Mouse (Mus musculus) midbrain, embryonic 14.5 days (tissue): Measurements from ENCODE around the gene Zfp91. TPM values are rescaled to one million over a fixed set of nuclear protein-coding genes. Genes with fewer than 3 reads are reported as not detected.

Experiments used
- ATAC-seq: fragments of 200-750 bp; cut with Nextera tagmentation; 2 replicates; pipeline ENCODE4 v1.8.0; 2017; ENCODE audit warnings: moderate number of reproducible peaks, moderate library complexity; ENCODE audit not compliant: low FRiP score, low TSS enrichment
- DNase-seq: peaks from one replicate; pipeline ENCODE4 v3.0.0-alpha.2; 2015
- H3K27ac ChIP-seq: fragments of 300-500 bp; sonication (generic); replicated peaks from 2 replicates; pipeline ENCODE4 v1.5.1; 2014; ENCODE audit warnings: mild to moderate bottlenecking, low read depth, low read length, moderate library complexity
- H3K27me3 ChIP-seq: fragments of 300-500 bp; sonication (generic); 2 replicates; pipeline ENCODE4 v1.6.1; 2014; ENCODE audit warnings: low read length, control low read depth, mixed read lengths; ENCODE audit not compliant: control insufficient read depth, insufficient read depth
- H3K36me3 ChIP-seq: fragments of 300-500 bp; sonication (generic); 2 replicates; pipeline ENCODE4 v1.6.1; 2014; ENCODE audit warnings: low read length, control low read depth; ENCODE audit not compliant: control insufficient read depth, insufficient read depth
- H3K4me1 ChIP-seq: fragments of 300-500 bp; sonication (generic); 2 replicates; pipeline ENCODE4 v1.6.1; 2014; ENCODE audit warnings: mild to moderate bottlenecking, antibody characterized with exemption, low read length, control low read depth; ENCODE audit not compliant: control insufficient read depth, insufficient read depth
- H3K4me2 ChIP-seq: fragments of 300-500 bp; sonication (generic); 2 replicates; pipeline ENCODE4 v1.6.1; 2014; ENCODE audit warnings: mild to moderate bottlenecking, low read length, moderate library complexity
- H3K4me3 ChIP-seq: fragments of 300-500 bp; sonication (generic); replicated peaks from 2 replicates; pipeline ENCODE4 v1.5.1; 2014; ENCODE audit warnings: low read depth, low read length
- H3K9ac ChIP-seq: fragments of 300-500 bp; sonication (generic); replicated peaks from 2 replicates; pipeline ENCODE4 v1.6.1; 2014; ENCODE audit warnings: mild to moderate bottlenecking, low read length, moderate library complexity
- H3K9me3 ChIP-seq: fragments of 300-500 bp; sonication (generic); 2 replicates; pipeline ENCODE4 v1.6.1; 2016; ENCODE audit warnings: low read length, control low read depth, mixed read lengths; ENCODE audit not compliant: control insufficient read depth
- WGBS: fragments of 180-500 bp; shearing (Covaris S2); extraction: QIAGEN DNeasy Blood & Tissue Kit; methylation state at CpG from one replicate; pipeline ENCODE4 v1.1.7; 2014; 5-methylcytosine and 5-hydroxymethylcytosine counted together
- polyA plus RNA-seq: library from polyadenylated mRNA; unstranded; fragments of >200 nt; fragmentation: Nextera tagmentation; extraction: Ambion mirVana; gene quantifications from 2 replicates; pipeline ENCODE4 v1.2.1, GENCODE M21; 2014

The Zfp91 gene
- polyA plus RNA-seq, 1 experiment from 2014 or later, result 10.6 TPM

DNA sequence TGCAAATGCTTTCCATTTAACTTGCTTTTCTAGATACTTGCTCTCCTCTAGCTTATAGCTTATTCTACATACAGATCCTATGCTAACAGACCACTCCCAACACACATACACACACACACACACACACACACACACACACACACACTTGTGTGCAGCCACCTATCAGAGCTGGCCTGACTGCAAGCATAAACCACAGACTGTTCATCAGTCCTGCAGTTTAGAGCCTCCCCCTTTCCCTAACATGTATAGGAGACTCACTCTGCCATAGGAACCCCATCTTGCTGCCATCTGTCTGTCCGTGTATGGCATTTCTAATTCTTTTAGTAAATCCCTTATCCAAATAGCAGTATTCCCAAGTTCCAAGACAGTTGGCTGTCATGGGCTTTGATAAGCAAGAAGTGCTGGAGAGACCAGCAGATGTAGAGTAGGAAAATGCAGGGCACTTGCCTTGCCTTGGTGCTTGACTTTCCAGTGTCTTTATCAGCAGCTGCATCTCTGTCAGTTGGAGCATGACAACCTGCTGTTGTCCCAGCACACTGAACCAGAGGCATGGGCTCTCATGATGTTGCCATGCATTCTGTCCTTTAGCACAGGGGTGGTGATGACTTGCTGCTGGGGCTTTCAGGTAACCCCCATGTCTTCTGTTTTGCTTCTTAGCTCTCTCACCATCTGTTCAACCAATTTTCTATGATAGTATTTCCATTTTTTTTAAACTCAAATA, 16.9 kb upstream of the Zfp91 start:
- Histone ChIP-seq H3K9ac (no peak overlapping the region), H3K4me2 (no peak overlapping the region), H3K27ac (no peak overlapping the region), H3K27me3 (no peaks in the 10 kb centered on the region), H3K9me3 (no peaks in the 10 kb centered on the region), H3K4me3 (no peak overlapping the region), H3K4me1 (no peaks in the 10 kb centered on the region), H3K36me3 (no peaks in the 10 kb centered on the region)
- WGBS, result 54% methylated on average over 1 of the region's 1 CpGs
- ATAC-seq, result no peak
- no peak for DNase-seq

GRCm38 (mm10) chr19:12806214-12806613, 10.3 kb upstream of the Zfp91 start:
- WGBS, result 75% methylated on average over 2 of the region's 2 CpGs
- Histone ChIP-seq H3K4me3 (no peak overlapping the region), H3K9ac (no peak overlapping the region), H3K4me2 (no peak overlapping the region), H3K9me3 (no peaks in the 10 kb centered on the region), H3K4me1 (no peaks in the 10 kb centered on the region), H3K27me3 (no peaks in the 10 kb centered on the region), H3K36me3 (no peaks in the 10 kb centered on the region), H3K27ac (no peak overlapping the region)
- ATAC-seq, result no peak
- DNase-seq, result no peak

GRCm38 (mm10) chr19:12805730-12806129, 9.8 kb upstream of the Zfp91 start:
- Histone ChIP-seq H3K36me3 (no peaks in the 10 kb centered on the region), H3K4me1 (no peaks in the 10 kb centered on the region), H3K9me3 (no peaks in the 10 kb centered on the region), H3K27me3 (no peaks in the 10 kb centered on the region), H3K27ac (no peak overlapping the region), H3K9ac (no peak overlapping the region), H3K4me2 (no peak overlapping the region), H3K4me3 (no peak overlapping the region)
- DNase-seq, result no peak
- no peak for ATAC-seq
- 90% methylated on average over 3 of the region's 3 CpGs for WGBS

- no peak for DNase-seq
- H3K4me2 ChIP-seq, result no peak overlapping the region
- no peaks in the 10 kb centered on the region for H3K9me3 ChIP-seq
Observed at GRCm38 (mm10) chr19:12804237-12804636, 8.3 kb upstream of the Zfp91 start.

DNA sequence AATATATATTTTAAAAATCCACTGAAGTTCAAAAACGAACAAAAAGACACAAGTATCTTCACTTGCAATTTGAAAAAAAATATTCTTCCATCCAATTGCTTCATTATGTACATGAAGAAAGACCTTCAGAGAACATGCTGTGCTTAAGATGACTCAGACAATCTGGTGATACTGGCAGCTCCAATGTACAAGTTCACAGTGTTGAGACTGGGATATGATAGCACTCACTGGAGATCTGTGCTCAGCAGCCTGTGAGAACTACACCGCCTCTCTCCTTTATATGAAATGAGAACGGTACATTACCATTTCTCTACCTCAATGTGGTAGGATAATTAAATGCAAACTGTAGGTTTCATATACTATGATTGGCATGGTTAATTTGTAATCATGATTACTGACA, 6.9 kb upstream of the Zfp91 start:
- Histone ChIP-seq H3K9me3 (no peaks in the 10 kb centered on the region), H3K4me1 (no peaks in the 10 kb centered on the region), H3K4me2 (no peak overlapping the region), H3K4me3 (no peak overlapping the region), H3K27ac (no peak overlapping the region), H3K36me3 (no peaks in the 10 kb centered on the region), H3K27me3 (no peaks in the 10 kb centered on the region), H3K9ac (no peak overlapping the region)
- 77% methylated on average over 3 of the region's 3 CpGs for WGBS
- ATAC-seq (no peak), DNase-seq (no peak)

More at GRCm38 (mm10) chr19:12804237-12804636, 8.3 kb upstream of the Zfp91 start:
- no peak overlapping the region for H3K9ac ChIP-seq
- H3K27ac ChIP-seq, result no peak overlapping the region
- H3K36me3 ChIP-seq, result no peaks in the 10 kb centered on the region
- no peaks in the 10 kb centered on the region for H3K27me3 ChIP-seq
- H3K4me1 ChIP-seq, result no peaks in the 10 kb centered on the region
- no peak for ATAC-seq
- H3K4me3 ChIP-seq, result no peak overlapping the region
- 84% methylated on average over 1 of the region's 1 CpGs for WGBS

GRCm38 (mm10) chr19:12801046-12801445, 5.1 kb upstream of the Zfp91 start:
- Histone ChIP-seq H3K36me3 (no peaks in the 10 kb centered on the region), H3K4me1 (no peaks in the 10 kb centered on the region), H3K4me2 (no peak overlapping the region), H3K4me3 (no peak overlapping the region), H3K27me3 (no peaks in the 10 kb centered on the region), H3K27ac (no peak overlapping the region), H3K9ac (no peak overlapping the region), H3K9me3 (no peaks in the 10 kb centered on the region)
- no peak for DNase-seq
- no peak for ATAC-seq
- WGBS, result 88% methylated on average over 3 of the region's 3 CpGs

DNA sequence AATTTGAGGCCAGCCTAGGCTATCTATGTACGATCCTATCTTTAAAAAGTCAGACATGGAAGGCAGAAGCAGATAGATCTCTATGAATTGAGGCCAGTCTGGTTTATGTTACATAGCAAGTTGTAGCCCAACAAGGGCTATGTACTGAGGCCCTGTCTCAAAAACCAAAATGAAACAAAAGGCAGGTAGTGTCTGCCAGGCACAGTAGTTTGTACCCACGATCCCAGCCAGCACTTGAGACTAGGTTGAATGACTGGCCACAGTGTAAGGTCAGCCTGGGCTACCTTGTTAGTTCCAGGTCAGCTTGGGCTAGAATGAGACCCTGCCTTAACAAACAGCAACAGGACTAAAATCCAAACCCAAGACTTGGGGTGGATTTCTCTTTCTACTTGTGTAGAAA, 4.7 kb upstream of the Zfp91 start:
- Histone ChIP-seq H3K4me1 (no peaks in the 10 kb centered on the region), H3K36me3 (no peaks in the 10 kb centered on the region), H3K9me3 (no peaks in the 10 kb centered on the region), H3K27me3 (no peaks in the 10 kb centered on the region), H3K4me3 (no peak overlapping the region), H3K27ac (no peak overlapping the region), H3K9ac (no peak overlapping the region), H3K4me2 (no peak overlapping the region)
- DNase-seq (no peak), ATAC-seq (no peak)
- 82% methylated on average over 2 of the region's 2 CpGs for WGBS

- Histone ChIP-seq H3K4me2 (no peak overlapping the region), H3K4me1 (no peaks in the 10 kb centered on the region), H3K4me3 (no peak overlapping the region), H3K36me3 (no peaks in the 10 kb centered on the region), H3K27me3 (no peaks in the 10 kb centered on the region), H3K9ac (no peak overlapping the region), H3K9me3 (no peaks in the 10 kb centered on the region), H3K27ac (no peak overlapping the region)
- DNase-seq (no peak), ATAC-seq (no peak)
- 93% methylated on average over 3 of the region's 3 CpGs for WGBS
Observed at GRCm38 (mm10) chr19:12799081-12799480, 3.2 kb upstream of the Zfp91 start.

GRCm38 (mm10) chr19:12798404-12798803, 2.5 kb upstream of the Zfp91 start:
- H3K4me2 ChIP-seq, result no peak overlapping the region
- no peaks in the 10 kb centered on the region for H3K27me3 ChIP-seq
- no peak overlapping the region for H3K27ac ChIP-seq
- H3K9ac ChIP-seq, result no peak overlapping the region
- no peaks in the 10 kb centered on the region for H3K9me3 ChIP-seq
- 86% methylated on average over 4 of the region's 4 CpGs for WGBS
- DNase-seq (no peak), ATAC-seq (no peak)
- H3K4me1 ChIP-seq, result peaks cover 2% of the 10 kb centered on the region; the same call in 1 of the 2 replicates
- no peaks in the 10 kb centered on the region for H3K36me3 ChIP-seq
- H3K4me3 ChIP-seq, result no peak overlapping the region
